Mouse (Mus musculus): ENCODE results near the gene Trak1. TPM values are rescaled to one million over a fixed set of nuclear protein-coding genes. Genes with fewer than 3 reads are reported as not detected.
A peak's percentile ranks its signal among the peaks of the same experiment; 100 is the strongest.

Trak1 gene
- polyA plus RNA-seq, 1 experiment from 2014 or later, result 37.3 TPM

DNA sequence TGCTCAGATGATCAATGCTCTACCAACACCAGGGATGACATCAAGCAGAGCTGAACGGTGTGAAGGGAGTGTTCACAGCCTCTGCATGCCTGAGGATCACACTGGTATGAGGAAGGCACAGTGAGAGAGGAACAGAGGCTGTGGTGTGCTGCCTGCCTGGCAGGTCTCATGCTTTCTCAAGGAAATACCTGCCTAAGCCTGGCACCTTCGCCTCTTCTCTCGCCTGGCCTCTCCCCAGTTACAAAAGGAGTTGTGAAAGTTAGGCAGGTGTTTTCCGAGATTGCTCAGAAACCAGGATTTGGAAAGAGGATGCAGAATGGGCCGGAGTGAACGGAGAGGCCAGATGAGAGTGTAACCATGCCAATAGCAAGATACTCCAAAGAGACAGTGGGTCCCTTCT is 123.5 kb downstream of the Trak1 start:
- Histone ChIP-seq H3K9me3 (replicated peaks) (no peaks in the 10 kb centered on the region), H3K36me3 (no peaks in the 10 kb centered on the region), H3K4me1 (replicated peaks) (peaks cover 35% of the 10 kb centered on the region), H3K4me2 (no peak overlapping the region), H3K27ac (ENCODE audit: poor library complexity, severe bottlenecking) (no peak overlapping the region), H3K27me3 (replicated peaks) (no peaks in the 10 kb centered on the region), H3K9ac (no peak overlapping the region), H3K4me3 (no peak overlapping the region)
- ATAC-seq (ENCODE audit: insufficient number of reproducible peaks, low FRiP score), result no peak
- WGBS, result 81% methylated on average over 6 of the region's 6 CpGs

DNA sequence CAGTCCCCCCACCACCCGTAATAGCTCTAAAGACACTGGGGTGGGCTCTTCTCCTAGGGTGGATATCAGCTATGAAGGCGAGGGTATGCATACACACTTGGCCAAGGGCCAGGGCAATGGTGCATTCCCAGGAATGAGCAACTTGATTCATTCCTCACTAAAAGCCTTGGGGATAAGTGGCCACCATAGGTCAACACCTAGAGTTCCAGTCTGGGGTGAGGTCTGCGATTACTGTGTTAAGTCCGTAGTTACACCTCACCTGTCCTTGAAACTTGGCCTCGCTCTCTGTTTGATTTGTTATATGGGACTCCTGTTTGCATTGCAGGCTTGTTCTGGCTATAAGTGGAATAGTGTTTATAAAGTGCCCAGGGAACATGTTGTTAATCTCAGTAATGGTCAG is 125.1 kb downstream of the Trak1 start:
- H3K27ac ChIP-seq (ENCODE audit: poor library complexity, severe bottlenecking), result no peak overlapping the region
- H3K9ac ChIP-seq, result no peak overlapping the region
- 71% methylated on average over 5 of the region's 5 CpGs for whole genome bisulfite sequencing

DNA sequence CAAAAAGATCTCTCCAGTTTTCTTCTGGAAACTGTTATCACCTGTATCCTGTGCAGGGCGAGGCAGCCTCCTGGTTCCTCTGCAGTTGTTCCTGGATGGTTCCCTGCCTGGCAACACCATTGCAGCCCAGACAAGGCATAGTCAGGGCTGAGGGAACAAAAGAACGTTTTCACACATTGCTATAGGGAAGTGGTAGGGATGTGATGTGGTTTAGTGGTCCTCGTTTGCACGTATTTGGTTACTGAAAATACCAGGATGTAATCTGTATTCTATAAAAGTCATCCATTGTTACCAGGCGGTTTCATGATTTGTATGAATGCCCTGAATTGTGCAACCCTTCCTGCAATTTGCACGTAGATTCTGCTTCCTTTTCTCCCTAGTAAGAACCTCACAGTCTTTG is 126.3 kb downstream of the Trak1 start:
- H3K27ac ChIP-seq (ENCODE audit: poor library complexity, severe bottlenecking), result no peak overlapping the region
- H3K27me3 ChIP-seq (replicated peaks), result no peaks in the 10 kb centered on the region
- H3K36me3 ChIP-seq, result no peaks in the 10 kb centered on the region
- 80% methylated on average over 6 of the region's 6 CpGs for WGBS
- H3K4me2 ChIP-seq, result no peak overlapping the region
- H3K9ac ChIP-seq, result no peak overlapping the region
- peaks cover 48% of the 10 kb centered on the region for H3K4me1 ChIP-seq (replicated peaks)
- H3K4me3 ChIP-seq, result no peak overlapping the region
- H3K9me3 ChIP-seq (replicated peaks), result no peaks in the 10 kb centered on the region
- ATAC-seq (ENCODE audit: insufficient number of reproducible peaks, low FRiP score), result no peak

More for the DNA sequence above, 125.1 kb downstream of the Trak1 start:
- no peak for ATAC-seq (ENCODE audit: insufficient number of reproducible peaks, low FRiP score)
- Histone ChIP-seq H3K9me3 (replicated peaks) (no peaks in the 10 kb centered on the region), H3K27me3 (replicated peaks) (no peaks in the 10 kb centered on the region), H3K4me3 (no peak overlapping the region), H3K36me3 (no peaks in the 10 kb centered on the region), H3K4me2 (no peak overlapping the region), H3K4me1 (replicated peaks) (peaks cover 42% of the 10 kb centered on the region)

DNA sequence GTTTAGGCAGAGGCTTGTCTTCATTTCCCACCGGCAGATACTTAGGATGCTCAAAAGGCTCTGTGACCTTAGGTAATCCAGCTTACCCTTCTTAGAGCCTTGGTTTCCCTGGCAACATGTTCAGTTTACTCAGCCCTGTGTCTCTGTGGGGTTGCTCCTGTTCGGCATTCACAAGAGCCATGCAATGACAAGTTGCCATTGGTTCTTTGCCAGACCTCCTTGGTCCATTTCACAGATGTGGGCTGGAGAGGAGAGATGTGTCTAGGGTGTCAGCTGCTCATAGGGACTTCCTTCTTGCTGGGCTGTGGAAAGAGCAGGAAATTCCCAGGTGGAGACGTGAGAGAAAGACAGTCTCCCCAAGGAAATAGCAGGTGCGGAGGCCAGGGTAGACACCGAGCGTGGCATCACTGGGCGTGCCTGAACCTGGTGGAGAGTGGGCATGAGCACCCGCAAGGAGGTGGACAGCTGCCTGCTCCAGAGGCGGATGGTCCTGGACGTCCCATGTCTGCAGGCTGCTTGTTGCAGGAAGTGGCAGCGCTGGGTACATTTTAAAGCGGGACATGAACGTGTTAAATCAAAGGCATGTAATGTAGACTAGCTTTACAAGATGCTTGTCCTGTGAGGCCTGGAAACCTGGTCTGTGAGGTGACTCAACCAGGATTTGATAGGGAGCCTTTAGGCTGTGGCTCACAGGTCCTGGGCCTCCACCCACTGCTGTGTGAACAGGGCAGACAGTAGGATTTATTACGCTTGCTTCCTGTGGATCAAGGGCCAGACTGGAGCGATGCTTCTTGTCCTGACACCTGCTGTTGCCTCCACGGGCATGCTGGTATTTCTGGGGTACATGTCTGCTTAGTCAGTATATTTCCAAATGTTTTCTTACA is 127.2 kb downstream of the Trak1 start:
- Histone ChIP-seq H3K4me2 (no peak overlapping the region), H3K4me1 (replicated peaks) (peaks cover 52% of the 10 kb centered on the region), H3K36me3 (no peaks in the 10 kb centered on the region), H3K4me3 (no peak overlapping the region), H3K27ac (ENCODE audit: poor library complexity, severe bottlenecking) (no peak overlapping the region), H3K27me3 (replicated peaks) (no peaks in the 10 kb centered on the region), H3K9me3 (replicated peaks) (no peaks in the 10 kb centered on the region), H3K9ac (no peak overlapping the region)
- 89% methylated on average over 16 of the region's 16 CpGs for WGBS
- no peak for ATAC-seq (ENCODE audit: insufficient number of reproducible peaks, low FRiP score)

DNA sequence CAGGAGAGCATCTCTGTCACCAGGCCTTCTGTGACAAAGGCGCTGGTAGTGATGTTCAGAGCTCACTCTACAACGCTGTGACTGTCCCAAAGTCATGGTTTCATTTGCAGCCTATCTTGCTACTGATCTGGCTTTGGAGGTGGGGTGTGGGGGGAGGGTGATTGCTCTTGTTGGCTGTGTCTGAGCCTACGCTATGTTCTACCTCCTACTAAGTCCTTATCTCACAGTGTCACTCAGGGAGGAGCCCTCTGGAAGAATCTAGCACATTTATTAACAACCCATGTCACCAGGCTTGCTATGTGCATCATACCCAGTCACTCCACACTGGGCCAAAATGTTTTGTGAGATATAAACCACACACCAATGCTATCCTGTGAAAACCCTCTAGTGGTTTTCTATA is 129.1 kb downstream of the Trak1 start:
- H3K4me3 ChIP-seq, result no peak overlapping the region
- H3K27ac ChIP-seq (ENCODE audit: poor library complexity, severe bottlenecking), result no peak overlapping the region
- ATAC-seq (ENCODE audit: insufficient number of reproducible peaks, low FRiP score), result peak; percentile 59; the same call in 1 of the 2 replicates
- H3K4me2 ChIP-seq, result no peak overlapping the region
- H3K36me3 ChIP-seq, result no peaks in the 10 kb centered on the region
- H3K4me1 ChIP-seq (replicated peaks), result peaks cover 71% of the 10 kb centered on the region
- H3K9me3 ChIP-seq (replicated peaks), result no peaks in the 10 kb centered on the region
- 49% methylated on average over 3 of the region's 3 CpGs for WGBS
- no peak overlapping the region for H3K9ac ChIP-seq
- H3K27me3 ChIP-seq (replicated peaks), result no peaks in the 10 kb centered on the region

DNA sequence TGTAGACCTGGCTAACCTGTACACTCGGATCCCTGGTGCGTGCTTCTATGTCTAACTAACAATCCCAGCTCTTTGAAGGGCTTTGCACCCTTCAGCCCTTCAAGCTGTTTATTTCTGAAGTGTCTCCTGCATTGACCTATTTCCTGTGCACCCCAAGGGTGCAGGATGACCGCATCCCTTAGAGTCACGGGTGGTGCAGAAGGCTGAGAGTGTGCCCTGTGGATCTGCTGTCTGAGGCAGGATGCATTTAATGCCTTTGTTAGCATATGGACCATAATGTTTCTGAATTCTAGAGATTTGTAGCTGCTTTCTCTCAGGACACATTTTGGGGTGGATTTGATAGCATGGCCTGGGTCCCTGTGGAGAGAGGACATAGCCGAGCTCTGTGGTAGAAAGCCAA is 129.6 kb downstream of the Trak1 start:
- Histone ChIP-seq H3K27ac (ENCODE audit: poor library complexity, severe bottlenecking) (no peak overlapping the region), H3K9me3 (replicated peaks) (no peaks in the 10 kb centered on the region), H3K4me3 (no peak overlapping the region), H3K27me3 (replicated peaks) (no peaks in the 10 kb centered on the region), H3K36me3 (peaks cover 3% of the 10 kb centered on the region; the same call in 1 of the 2 replicates), H3K4me1 (replicated peaks) (peaks cover 67% of the 10 kb centered on the region), H3K9ac (no peak overlapping the region), H3K4me2 (no peak overlapping the region)
- WGBS, result 87% methylated on average over 5 of the region's 5 CpGs
- ATAC-seq (ENCODE audit: insufficient number of reproducible peaks, low FRiP score), result no peak

DNA sequence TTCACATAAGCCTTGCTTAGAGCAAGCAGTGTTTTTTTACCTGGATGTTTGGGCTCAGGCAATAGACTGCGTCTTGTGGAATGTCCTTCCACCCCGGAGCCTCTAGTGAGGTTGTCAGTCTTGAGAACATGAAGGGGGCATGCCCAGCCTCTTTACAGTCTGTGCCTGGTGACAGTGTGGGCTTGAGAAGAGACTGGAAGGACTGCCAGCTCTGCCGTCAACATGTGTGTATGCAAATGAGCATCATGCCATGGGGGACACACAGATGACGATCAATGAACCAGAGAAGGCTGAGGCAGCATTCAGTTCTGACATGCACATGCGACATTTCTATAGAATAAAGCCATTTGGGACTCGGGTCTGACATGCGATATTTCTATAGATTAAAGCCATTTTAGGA is 132.3 kb downstream of the Trak1 start:
- no peak for ATAC-seq (ENCODE audit: insufficient number of reproducible peaks, low FRiP score)
- Histone ChIP-seq H3K4me1 (replicated peaks) (peaks cover 63% of the 10 kb centered on the region), H3K4me3 (no peak overlapping the region), H3K9me3 (replicated peaks) (no peaks in the 10 kb centered on the region), H3K27me3 (replicated peaks) (no peaks in the 10 kb centered on the region), H3K4me2 (no peak overlapping the region), H3K27ac (ENCODE audit: poor library complexity, severe bottlenecking) (no peak overlapping the region), H3K36me3 (peaks cover 12% of the 10 kb centered on the region; the same call in 1 of the 2 replicates), H3K9ac (no peak overlapping the region)
- 80% methylated on average over 7 of the region's 7 CpGs for WGBS

DNA sequence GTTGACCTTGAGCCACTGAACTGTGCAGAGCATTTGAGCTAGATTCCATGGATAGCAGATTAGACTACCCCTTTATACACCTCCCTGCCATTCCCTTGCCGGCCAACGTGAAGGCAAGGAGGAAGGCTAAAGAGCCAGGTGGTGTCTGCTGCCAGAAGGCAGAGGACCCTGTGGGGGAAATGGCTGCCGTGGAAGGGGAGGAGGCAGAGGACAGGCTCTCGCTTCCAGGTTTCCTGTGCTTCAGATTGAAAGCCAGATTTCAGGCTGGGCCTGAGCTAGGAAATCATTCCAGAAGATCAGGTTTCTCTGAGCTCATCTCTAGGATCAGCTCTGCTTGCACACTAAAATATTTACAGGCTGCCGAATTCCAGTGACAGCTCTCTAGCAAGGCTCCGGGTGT is 133.1 kb downstream of the Trak1 start:
- Histone ChIP-seq H3K4me3 (no peak overlapping the region), H3K27ac (ENCODE audit: poor library complexity, severe bottlenecking) (peak overlapping the region; percentile 37; the same call in 1 of the 2 replicates), H3K36me3 (peaks cover 12% of the 10 kb centered on the region; the same call in 1 of the 2 replicates), H3K9ac (no peak overlapping the region), H3K9me3 (replicated peaks) (no peaks in the 10 kb centered on the region), H3K4me2 (peak overlapping the region; percentile 27; the same call in 1 of the 2 replicates), H3K4me1 (replicated peaks) (peaks cover 70% of the 10 kb centered on the region), H3K27me3 (replicated peaks) (no peaks in the 10 kb centered on the region)
- ATAC-seq (ENCODE audit: insufficient number of reproducible peaks, low FRiP score), result no peak
- WGBS, result 43% methylated on average over 6 of the region's 6 CpGs

DNA sequence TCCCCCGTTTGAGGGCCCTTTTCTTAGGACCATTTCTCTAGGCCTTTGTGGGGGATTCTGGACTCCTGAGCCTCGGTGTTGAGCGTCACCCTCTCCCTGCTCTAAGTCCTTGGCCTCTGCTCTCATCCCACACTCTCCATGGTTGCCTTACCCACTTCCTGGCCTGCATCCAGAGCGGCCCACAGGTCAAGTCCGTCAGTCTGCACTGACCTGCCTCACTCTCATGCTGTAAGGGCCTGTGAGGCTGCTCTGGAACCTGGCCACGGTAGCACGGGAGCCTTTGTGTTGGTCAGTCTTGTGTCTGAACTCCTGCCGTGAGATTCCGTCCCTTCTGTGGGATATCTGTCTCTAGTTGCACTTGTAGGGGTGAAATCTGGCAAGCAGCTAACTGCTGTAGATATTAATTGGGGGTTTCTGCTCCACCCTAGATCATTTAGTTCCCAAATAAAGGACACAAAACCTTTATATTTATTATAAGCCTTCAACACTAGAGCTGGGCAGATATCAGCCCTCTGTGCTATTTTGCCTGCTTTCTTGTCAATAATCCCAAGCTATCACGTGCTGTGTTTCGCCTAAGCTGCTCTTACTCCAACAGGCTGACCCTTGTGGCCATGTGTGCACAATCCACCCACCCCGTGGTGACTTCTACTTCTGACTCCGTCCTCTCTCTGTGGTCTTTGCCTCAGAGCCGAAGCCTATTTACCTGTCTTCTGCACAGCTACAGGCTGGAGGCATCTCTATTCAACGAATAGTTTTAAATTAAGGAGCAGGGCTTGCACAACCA is 136.6 kb downstream of the Trak1 start:
- peaks cover 12% of the 10 kb centered on the region; the same call in 1 of the 2 replicates for H3K36me3 ChIP-seq
- peak overlapping the region; percentile 29; the same call in 1 of the 2 replicates for H3K27ac ChIP-seq (ENCODE audit: poor library complexity, severe bottlenecking)

DNA sequence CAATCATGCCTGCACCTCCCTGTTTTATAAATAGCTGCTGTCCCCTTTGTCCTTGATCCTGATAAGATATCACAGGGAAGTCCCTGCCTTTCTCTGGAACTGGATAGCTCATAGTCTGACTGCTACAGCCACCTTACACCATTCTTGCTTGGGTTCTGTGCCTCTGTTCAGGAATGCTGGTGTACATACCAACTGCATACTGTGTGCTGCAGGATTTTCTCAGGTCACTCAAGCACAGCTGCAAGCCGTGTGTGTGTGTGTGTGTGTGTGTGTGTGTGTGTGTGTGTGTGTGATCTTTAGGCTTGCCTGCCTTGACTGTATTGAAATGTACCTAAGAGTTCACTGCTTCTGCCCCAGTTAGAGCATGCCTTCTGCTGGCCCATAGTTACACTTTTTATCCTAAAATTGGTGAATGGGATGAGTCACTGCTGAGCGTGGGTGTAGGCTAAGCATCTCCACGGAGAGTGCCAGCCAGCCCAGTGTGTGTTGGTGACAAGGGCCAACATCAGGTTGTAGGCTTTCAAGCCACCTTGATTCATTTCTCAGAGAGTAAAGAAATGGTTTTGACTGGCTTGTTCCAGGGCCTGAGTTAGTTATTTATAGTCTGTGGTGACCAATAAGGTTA is 138.1 kb downstream of the Trak1 start:
- peak overlapping the region; percentile 28; the same call in 1 of the 2 replicates for H3K9ac ChIP-seq
- peak overlapping the region; percentile 58 for H3K27ac ChIP-seq (ENCODE audit: poor library complexity, severe bottlenecking)
- no peak for ATAC-seq (ENCODE audit: insufficient number of reproducible peaks, low FRiP score)
- no peaks in the 10 kb centered on the region for H3K27me3 ChIP-seq (replicated peaks)
- no peak overlapping the region for H3K4me3 ChIP-seq
- peaks cover 50% of the 10 kb centered on the region for H3K4me1 ChIP-seq (replicated peaks)
- no peaks in the 10 kb centered on the region for H3K9me3 ChIP-seq (replicated peaks)
- peaks cover 13% of the 10 kb centered on the region; the same call in 1 of the 2 replicates for H3K36me3 ChIP-seq
- WGBS, result 38% methylated on average over 3 of the region's 3 CpGs
- no peak overlapping the region; the same call in 1 of the 2 replicates for H3K4me2 ChIP-seq

More for the DNA sequence above, 136.6 kb downstream of the Trak1 start:
- Histone ChIP-seq H3K27me3 (replicated peaks) (no peaks in the 10 kb centered on the region), H3K4me2 (no peak overlapping the region), H3K9me3 (replicated peaks) (no peaks in the 10 kb centered on the region), H3K4me3 (no peak overlapping the region), H3K9ac (no peak overlapping the region), H3K4me1 (replicated peaks) (peaks cover 61% of the 10 kb centered on the region)
- ATAC-seq (ENCODE audit: insufficient number of reproducible peaks, low FRiP score), result no peak
- 75% methylated on average over 15 of the region's 15 CpGs for WGBS

Measured in heart, embryonic 12.5 days (tissue).